Mouse (Mus musculus): ENCODE measurements around the gene Zfp950. TPM values are rescaled to one million over a fixed set of nuclear protein-coding genes. Genes with fewer than 3 reads are reported as not detected.
"Not testable (repeated sequence)": the region's sequence is repeated elsewhere in the genome, so short reads cannot be mapped to it uniquely, and the experiment has no call there.

The Zfp950 gene
- polyA plus RNA-seq (2012; rRNA removed) (34.9 and 56.3 TPM in 2 replicates), polyA plus RNA-seq (2014; fragmentation: Nextera tagmentation; extraction: Ambion mirVana) (46.2 and 46.4 TPM in 2 replicates)

DNA sequence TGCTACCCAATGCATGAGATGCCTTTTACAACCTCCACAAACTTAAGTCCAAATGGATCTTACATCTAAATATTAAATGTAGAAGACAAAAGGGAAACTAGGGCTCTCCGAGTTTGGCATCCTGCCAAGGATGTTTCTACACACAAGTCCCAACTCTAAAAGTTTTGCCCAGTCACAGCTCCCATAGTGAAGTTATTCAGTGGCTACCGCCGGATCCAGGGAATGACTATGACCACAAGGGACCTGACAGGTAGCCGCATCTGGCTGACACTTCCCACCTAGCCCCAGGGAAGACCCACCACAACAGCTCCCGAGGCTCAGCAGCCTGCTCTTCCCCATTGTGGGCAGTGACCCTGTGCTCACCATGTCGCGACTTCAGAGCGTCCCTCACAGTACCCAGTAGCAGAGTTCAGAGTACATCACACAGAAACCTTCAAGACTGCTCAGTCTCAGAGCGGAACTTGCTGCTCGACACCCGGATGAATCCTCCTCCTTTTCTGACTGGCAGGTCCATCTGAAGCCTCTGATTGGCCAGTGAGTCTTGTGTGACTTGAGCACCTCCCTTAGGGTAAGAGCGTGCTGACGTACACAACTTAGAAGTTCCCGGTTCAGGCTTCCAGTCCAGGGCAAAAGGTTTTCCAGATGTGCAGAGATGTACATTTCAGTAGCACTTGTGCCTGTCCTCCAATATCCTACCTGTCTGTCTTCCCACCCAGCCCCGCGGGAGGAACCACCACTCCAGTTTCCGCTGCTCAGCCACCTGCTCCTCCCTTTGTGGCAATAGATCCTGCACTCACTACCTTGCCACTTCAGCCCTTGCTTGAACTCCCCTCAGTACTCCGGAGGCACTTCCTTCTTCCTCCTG lies at the start of gene Zfp950:
Gene Zfp950, minus strand, starts transcription at position 499 of the 865 bp plus-strand sequence.
- peak within 1 kb of the TSS; percentile 83 for H3K9ac ChIP-seq (ENCODE audit: low read depth, low read length, severe bottlenecking)
- no peak within 1 kb of the TSS for H3K27ac ChIP-seq (replicated peaks; ENCODE audit: low read depth, low read length)
- peak; percentile 100 for ATAC-seq (ENCODE audit: low FRiP score, low read depth)
- 2% methylated on average over 18 of the region's 18 CpGs for WGBS
- no peaks in the 10 kb centered on the region for H3K9me3 ChIP-seq (ENCODE audit: control insufficient read depth, low read length)
- peak; percentile 88 for DNase-seq (ENCODE audit: low spot score)
- TF ChIP-seq POLR2A (IDR thresholded peaks at IDR 0.05; ENCODE audit: borderline replicate concordance, extremely low read depth, insufficient read depth, insufficient read length) = peak; percentile 40; the same call in 1 of the 2 replicates
- 0 out of 2 replicates have a peak, but pooled peaks cover 2% of the 10 kb centered on the region for H3K36me3 ChIP-seq (ENCODE audit: control insufficient read depth, insufficient read depth, low read length)
- peak within 1 kb of the TSS; percentile 86 for H3K4me3 ChIP-seq (replicated peaks; ENCODE audit: low read length)
- no peaks in the 10 kb centered on the region for H3K27me3 ChIP-seq (ENCODE audit: control insufficient read depth, insufficient read depth, low read length)
- H3K4me1 ChIP-seq (ENCODE audit: control insufficient read depth, insufficient read depth, low read length) = peaks cover 8% of the 10 kb centered on the region
- H3K4me2 ChIP-seq (replicated peaks; ENCODE audit: low read depth, low read length, severe bottlenecking) = peak within 1 kb of the TSS; percentile 65

DNA sequence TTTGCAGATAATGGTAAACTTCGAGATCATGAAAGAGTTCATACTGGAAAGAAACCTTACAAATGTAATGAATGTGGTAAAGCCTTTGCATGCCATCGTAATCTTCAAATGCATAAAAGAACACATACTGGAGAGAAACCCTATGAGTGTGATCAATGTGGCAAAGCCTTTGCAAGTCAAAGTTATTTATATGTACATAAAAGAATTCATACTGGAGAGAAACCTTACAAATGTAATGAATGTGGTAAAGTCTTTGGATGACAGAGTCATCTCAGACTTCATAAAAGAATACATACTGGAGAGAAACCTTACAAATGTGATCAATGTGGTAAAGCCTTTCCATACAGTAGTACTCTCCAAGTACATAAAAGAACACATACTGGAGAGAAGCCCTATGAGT lies 43.0 kb upstream of the Zfp950 start, which contains the start of gene Gm6020:
Gene Gm6020, plus strand, starts transcription at position 301 of the 400 bp plus-strand sequence.
- not testable (repeated sequence) for DNase-seq (ENCODE audit: low spot score); H3K27me3 ChIP-seq (ENCODE audit: control insufficient read depth, insufficient read depth, low read length); H3K36me3 ChIP-seq (ENCODE audit: control insufficient read depth, insufficient read depth, low read length); H3K4me3 ChIP-seq (replicated peaks; ENCODE audit: low read length); H3K27ac ChIP-seq (replicated peaks; ENCODE audit: low read depth, low read length); H3K4me2 ChIP-seq (replicated peaks; ENCODE audit: low read depth, low read length, severe bottlenecking); ATAC-seq (ENCODE audit: low FRiP score, low read depth); H3K4me1 ChIP-seq (ENCODE audit: control insufficient read depth, insufficient read depth, low read length); H3K9ac ChIP-seq (ENCODE audit: low read depth, low read length, severe bottlenecking)
- 81% methylated on average over 2 of the region's 2 CpGs for WGBS
- peaks cover 13% of the 10 kb centered on the region; the same call in 1 of the 2 replicates for H3K9me3 ChIP-seq (ENCODE audit: control insufficient read depth, low read length)

- 34% methylated on average over 31 of the region's 39 CpGs for WGBS
- H3K9me3 ChIP-seq (ENCODE audit: control insufficient read depth, low read length) = no peaks in the 10 kb centered on the region
- DNase-seq (ENCODE audit: low spot score) (no peak), ATAC-seq (ENCODE audit: low FRiP score, low read depth) (no peak)
- no peaks in the 10 kb centered on the region for H3K27me3 ChIP-seq (ENCODE audit: control insufficient read depth, insufficient read depth, low read length)
- H3K4me3 ChIP-seq (replicated peaks; ENCODE audit: low read length) = peak within 1 kb of the TSS; percentile 33
- H3K36me3 ChIP-seq (ENCODE audit: control insufficient read depth, insufficient read depth, low read length) = no peaks in the 10 kb centered on the region
- no peaks in the 10 kb centered on the region for H3K4me1 ChIP-seq (ENCODE audit: control insufficient read depth, insufficient read depth, low read length)
- TF ChIP-seq POLR2A (IDR thresholded peaks at IDR 0.05; ENCODE audit: borderline replicate concordance, extremely low read depth, insufficient read depth, insufficient read length) = no peak
- peak within 1 kb of the TSS; percentile 48 for H3K4me2 ChIP-seq (replicated peaks; ENCODE audit: low read depth, low read length, severe bottlenecking)
- no peak within 1 kb of the TSS for H3K27ac ChIP-seq (replicated peaks; ENCODE audit: low read depth, low read length)
- peak within 1 kb of the TSS; percentile 47 for H3K9ac ChIP-seq (ENCODE audit: low read depth, low read length, severe bottlenecking)
Observed at GRCm38 (mm10) chr19:61175756-61176324, 35.2 kb upstream of the Zfp950 start, which contains the start of gene Gm7102. TSS of gene Gm7102 (minus strand) at chr19:61176309.

- H3K4me1 ChIP-seq (ENCODE audit: control insufficient read depth, insufficient read depth, low read length) = no peaks in the 10 kb centered on the region
- 9% methylated on average over 27 of the region's 27 CpGs for WGBS
- peak overlapping the region; percentile 34 for H3K4me3 ChIP-seq (replicated peaks; ENCODE audit: low read length)
- H3K27ac ChIP-seq (replicated peaks; ENCODE audit: low read depth, low read length) = no peak overlapping the region
- H3K36me3 ChIP-seq (ENCODE audit: control insufficient read depth, insufficient read depth, low read length) = no peaks in the 10 kb centered on the region
- H3K27me3 ChIP-seq (ENCODE audit: control insufficient read depth, insufficient read depth, low read length) = no peaks in the 10 kb centered on the region
- H3K4me2 ChIP-seq (replicated peaks; ENCODE audit: low read depth, low read length, severe bottlenecking) = peak overlapping the region; percentile 61
- TF ChIP-seq POLR2A (IDR thresholded peaks at IDR 0.05; ENCODE audit: borderline replicate concordance, extremely low read depth, insufficient read depth, insufficient read length) = no peak
- H3K9ac ChIP-seq (ENCODE audit: low read depth, low read length, severe bottlenecking) = peak overlapping the region; percentile 40
- ATAC-seq (ENCODE audit: low FRiP score, low read depth) = no peak
- H3K9me3 ChIP-seq (ENCODE audit: control insufficient read depth, low read length) = no peaks in the 10 kb centered on the region
- DNase-seq (ENCODE audit: low spot score) = no peak
Observed at GRCm38 (mm10) chr19:61151701-61152420, 11.2 kb upstream of the Zfp950 start.

GRCm38 (mm10) chr19:61151372-61151700 lies 10.7 kb upstream of the Zfp950 start:
- no peak overlapping the region for H3K27ac ChIP-seq (replicated peaks; ENCODE audit: low read depth, low read length)
- H3K4me3 ChIP-seq (replicated peaks; ENCODE audit: low read length) = peak overlapping the region; percentile 34
- DNase-seq (ENCODE audit: low spot score) = no peak
- H3K27me3 ChIP-seq (ENCODE audit: control insufficient read depth, insufficient read depth, low read length) = no peaks in the 10 kb centered on the region
- H3K4me2 ChIP-seq (replicated peaks; ENCODE audit: low read depth, low read length, severe bottlenecking) = peak overlapping the region; percentile 61
- no peaks in the 10 kb centered on the region for H3K4me1 ChIP-seq (ENCODE audit: control insufficient read depth, insufficient read depth, low read length)
- no peaks in the 10 kb centered on the region for H3K36me3 ChIP-seq (ENCODE audit: control insufficient read depth, insufficient read depth, low read length)
- no peaks in the 10 kb centered on the region for H3K9me3 ChIP-seq (ENCODE audit: control insufficient read depth, low read length)
- 13% methylated on average over 8 of the region's 8 CpGs for WGBS
- no peak for ATAC-seq (ENCODE audit: low FRiP score, low read depth)
- no peak for TF ChIP-seq POLR2A (IDR thresholded peaks at IDR 0.05; ENCODE audit: borderline replicate concordance, extremely low read depth, insufficient read depth, insufficient read length)
- peak overlapping the region; percentile 40; the same call in 1 of the 2 replicates for H3K9ac ChIP-seq (ENCODE audit: low read depth, low read length, severe bottlenecking)

Data from limb, embryonic 14.5 days (tissue).